Mouse (Mus musculus): ENCODE data around the gene Odc1. TPM values are rescaled to one million over a fixed set of nuclear protein-coding genes. Genes with fewer than 3 reads are reported as not detected.

The Odc1 gene
- polyA plus RNA-seq, 1 experiment: 247 TPM

GRCm38 (mm10) chr12:17551208-17551995, 6.8 kb downstream of the Odc1 start:
- TF ChIP-seq POLR2A (IDR thresholded peaks at IDR 0.05; ENCODE audit: borderline replicate concordance, extremely low read depth, insufficient read depth, insufficient read length, poor library complexity, severe bottlenecking) (no peak), CTCF (IDR thresholded peaks at IDR 0.05; ENCODE audit: borderline replicate concordance, extremely low read depth, insufficient read depth, insufficient read length) (no peak)
- DNase-seq (ENCODE audit: low read depth): no peak

DNA sequence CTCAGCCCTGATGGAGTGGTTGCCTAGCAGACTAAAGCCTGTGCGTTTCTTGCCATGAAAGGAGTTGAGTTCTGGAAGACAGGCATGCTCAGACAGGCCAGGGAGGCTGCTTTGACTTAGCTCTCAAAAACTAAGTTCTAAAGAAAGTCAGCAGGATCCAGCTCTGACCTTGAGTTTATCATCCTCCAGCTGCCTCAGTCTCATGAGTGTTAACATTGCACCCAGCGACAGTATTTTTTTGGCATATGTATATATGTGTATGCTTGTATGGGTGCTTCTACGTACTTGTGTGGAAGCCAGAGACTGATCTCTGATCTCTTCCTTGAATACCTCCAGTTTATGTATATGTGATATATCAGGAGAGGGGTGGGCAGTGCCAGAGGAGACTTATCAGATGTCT, 7.8 kb downstream of the Odc1 start:
- TF ChIP-seq POLR2A (IDR thresholded peaks at IDR 0.05; ENCODE audit: borderline replicate concordance, extremely low read depth, insufficient read depth, insufficient read length, poor library complexity, severe bottlenecking) (no peak), CTCF (IDR thresholded peaks at IDR 0.05; ENCODE audit: borderline replicate concordance, extremely low read depth, insufficient read depth, insufficient read length) (no peak)
- no peak for DNase-seq (ENCODE audit: low read depth)

- DNase-seq (ENCODE audit: low read depth): no peak
- no peak for TF ChIP-seq CTCF (IDR thresholded peaks at IDR 0.05; ENCODE audit: borderline replicate concordance, extremely low read depth, insufficient read depth, insufficient read length)
- TF ChIP-seq POLR2A (IDR thresholded peaks at IDR 0.05; ENCODE audit: borderline replicate concordance, extremely low read depth, insufficient read depth, insufficient read length, poor library complexity, severe bottlenecking): no peak
Observed at GRCm38 (mm10) chr12:17552949-17553348, 8.4 kb downstream of the Odc1 start.

GRCm38 (mm10) chr12:17553627-17554026, 9.0 kb downstream of the Odc1 start:
- TF ChIP-seq POLR2A (IDR thresholded peaks at IDR 0.05; ENCODE audit: borderline replicate concordance, extremely low read depth, insufficient read depth, insufficient read length, poor library complexity, severe bottlenecking): no peak
- no peak for TF ChIP-seq CTCF (IDR thresholded peaks at IDR 0.05; ENCODE audit: borderline replicate concordance, extremely low read depth, insufficient read depth, insufficient read length)
- DNase-seq (ENCODE audit: low read depth): no peak

DNA sequence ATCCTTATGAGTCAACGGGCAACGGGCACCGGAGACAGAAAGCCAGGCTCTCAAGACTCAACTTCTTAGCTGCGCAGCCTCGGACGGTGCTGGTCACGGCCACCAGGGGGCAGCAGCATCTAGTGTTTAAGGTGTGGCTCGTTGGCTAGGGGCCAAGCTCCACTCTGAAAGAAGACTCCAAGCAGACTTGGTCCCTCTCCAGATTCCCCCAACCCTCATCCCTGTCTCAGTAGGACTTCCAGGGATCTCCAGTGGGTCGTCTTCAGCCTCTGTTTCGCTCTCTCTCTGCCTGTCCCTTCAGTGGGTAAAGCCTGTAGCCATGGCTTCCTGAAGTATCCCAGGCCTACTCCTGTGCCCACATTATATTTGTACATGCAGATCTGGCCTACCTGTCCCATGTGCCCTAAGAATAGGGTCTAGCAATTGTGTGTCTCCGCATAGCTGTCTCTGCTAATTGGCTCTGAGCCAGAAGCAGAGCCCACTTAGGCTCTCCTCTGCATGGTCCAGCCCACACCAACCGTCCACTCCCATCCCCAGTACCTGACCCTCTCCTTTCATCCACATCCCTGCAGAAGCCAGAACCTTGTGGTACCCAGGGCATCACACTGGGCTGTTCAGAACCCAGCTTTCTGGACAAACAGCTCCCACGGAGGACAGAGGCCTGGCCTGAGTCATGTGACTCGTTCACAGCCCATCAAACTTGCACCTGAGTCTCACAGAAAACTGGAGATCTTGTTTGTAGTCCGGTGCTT, 9.8 kb downstream of the Odc1 start:
- TF ChIP-seq CTCF (IDR thresholded peaks at IDR 0.05; ENCODE audit: borderline replicate concordance, extremely low read depth, insufficient read depth, insufficient read length): peak; percentile 94
- TF ChIP-seq POLR2A (IDR thresholded peaks at IDR 0.05; ENCODE audit: borderline replicate concordance, extremely low read depth, insufficient read depth, insufficient read length, poor library complexity, severe bottlenecking): no peak
- DNase-seq (ENCODE audit: low read depth): peak; percentile 92

DNA sequence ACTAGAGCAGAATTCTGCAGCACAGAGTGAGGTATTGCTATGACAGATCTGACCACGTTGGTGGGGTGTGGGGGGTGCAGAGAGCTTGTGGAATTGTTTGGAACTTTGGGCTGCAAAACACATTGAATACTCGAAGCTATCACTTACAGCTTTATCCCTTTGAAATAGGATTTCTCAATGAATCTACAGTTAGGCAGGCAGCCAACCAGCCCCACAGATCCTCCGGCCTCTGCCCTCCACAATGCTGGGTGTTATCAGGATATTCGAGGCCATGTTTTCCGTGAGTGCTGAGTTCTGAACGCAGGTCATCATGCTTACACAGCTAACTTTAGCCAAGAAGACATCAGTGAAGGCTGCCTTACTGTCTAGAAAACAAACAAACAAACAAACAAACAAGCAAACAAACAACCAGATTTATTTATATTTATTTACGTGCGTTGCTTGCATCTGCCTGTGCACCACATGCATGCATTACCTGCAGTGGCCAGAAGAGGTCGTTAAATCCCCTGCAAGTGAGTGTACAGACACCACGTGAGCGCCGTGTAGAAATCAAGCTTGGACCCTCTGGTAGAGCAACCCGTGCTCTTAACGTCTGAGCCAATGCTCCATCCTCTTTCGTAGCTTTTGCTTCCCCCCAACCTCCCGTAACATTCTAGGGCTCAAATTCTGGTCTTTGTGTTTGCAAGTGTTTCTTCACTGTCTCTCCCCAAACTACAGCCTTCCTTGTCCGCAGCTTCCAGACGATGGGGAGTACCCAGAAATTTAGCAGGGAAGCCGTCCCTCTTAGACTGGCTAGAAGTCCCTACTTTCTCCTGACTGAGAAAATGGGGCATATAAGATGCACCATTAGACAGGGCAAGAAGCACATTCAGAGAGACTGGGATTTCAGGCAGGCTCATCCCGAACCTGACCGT, 12.1 kb downstream of the Odc1 start:
- peak; percentile 89 for TF ChIP-seq CTCF (IDR thresholded peaks at IDR 0.05; ENCODE audit: borderline replicate concordance, extremely low read depth, insufficient read depth, insufficient read length)
- no peak for TF ChIP-seq POLR2A (IDR thresholded peaks at IDR 0.05; ENCODE audit: borderline replicate concordance, extremely low read depth, insufficient read depth, insufficient read length, poor library complexity, severe bottlenecking)
- DNase-seq (ENCODE audit: low read depth): peak; percentile 96

GRCm38 (mm10) chr12:17557344-17557966, 12.9 kb downstream of the Odc1 start:
- TF ChIP-seq POLR2A (IDR thresholded peaks at IDR 0.05; ENCODE audit: borderline replicate concordance, extremely low read depth, insufficient read depth, insufficient read length, poor library complexity, severe bottlenecking): no peak
- TF ChIP-seq CTCF (IDR thresholded peaks at IDR 0.05; ENCODE audit: borderline replicate concordance, extremely low read depth, insufficient read depth, insufficient read length): no peak
- DNase-seq (ENCODE audit: low read depth): peak; percentile 94

- peak; percentile 88 for DNase-seq (ENCODE audit: low read depth)
- no peak for TF ChIP-seq CTCF (IDR thresholded peaks at IDR 0.05; ENCODE audit: borderline replicate concordance, extremely low read depth, insufficient read depth, insufficient read length)
- no peak for TF ChIP-seq POLR2A (IDR thresholded peaks at IDR 0.05; ENCODE audit: borderline replicate concordance, extremely low read depth, insufficient read depth, insufficient read length, poor library complexity, severe bottlenecking)
Observed at GRCm38 (mm10) chr12:17557967-17558345, 13.4 kb downstream of the Odc1 start.

DNA sequence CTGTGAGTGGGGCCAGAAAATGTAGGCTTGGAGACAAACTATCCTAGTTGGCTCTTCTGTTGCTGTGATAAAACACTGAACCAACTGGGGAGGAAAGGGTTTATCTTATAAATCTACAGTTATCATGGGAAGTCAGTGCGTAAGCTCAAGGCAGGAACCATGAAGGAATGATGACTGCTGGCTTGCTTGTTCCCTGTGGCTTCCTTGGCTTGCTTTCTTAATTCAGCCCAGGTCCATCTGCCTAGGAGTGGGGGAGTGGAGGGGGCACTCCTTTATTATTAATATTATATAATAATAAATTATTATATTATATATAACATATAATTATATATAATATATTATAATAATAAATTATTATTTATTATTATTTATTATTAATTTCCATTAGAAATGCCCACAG, 17.8 kb downstream of the Odc1 start:
- DNase-seq (ENCODE audit: low read depth): no peak
- no peak for TF ChIP-seq POLR2A (IDR thresholded peaks at IDR 0.05; ENCODE audit: borderline replicate concordance, extremely low read depth, insufficient read depth, insufficient read length, poor library complexity, severe bottlenecking)

DNA sequence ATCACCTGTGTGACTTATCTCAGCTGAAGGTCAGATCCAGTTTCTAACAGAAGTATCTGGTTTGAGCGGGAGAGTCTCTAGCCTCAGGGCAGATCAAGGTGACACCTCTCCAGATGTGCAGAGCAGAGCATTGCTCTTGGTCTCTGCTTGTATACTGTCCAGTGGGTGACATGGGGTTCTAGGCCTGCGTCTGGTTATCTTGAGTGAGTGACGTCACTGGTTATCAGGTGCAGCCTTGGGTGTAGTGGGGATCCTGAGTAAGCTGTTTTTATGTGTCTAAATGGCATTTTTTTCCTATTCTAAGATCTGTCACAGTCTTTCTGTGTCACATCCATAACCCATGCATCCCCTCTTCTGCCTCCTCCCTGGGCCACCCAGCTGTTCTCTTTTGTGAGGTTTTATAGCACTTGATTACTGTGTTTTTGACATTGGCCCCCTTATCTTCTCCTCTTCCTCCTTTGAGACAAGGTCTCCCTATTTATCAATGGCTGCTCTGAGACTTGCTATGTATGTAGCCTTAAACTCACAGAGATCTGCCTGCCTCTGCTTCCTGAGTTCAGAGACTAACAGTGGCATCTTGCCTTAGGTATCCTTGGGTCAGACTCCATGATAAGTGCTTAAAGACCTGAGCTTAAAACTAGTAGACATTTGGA, 20.9 kb downstream of the Odc1 start:
- TF ChIP-seq CTCF (IDR thresholded peaks at IDR 0.05; ENCODE audit: borderline replicate concordance, extremely low read depth, insufficient read depth, insufficient read length) (no peak), POLR2A (IDR thresholded peaks at IDR 0.05; ENCODE audit: borderline replicate concordance, extremely low read depth, insufficient read depth, insufficient read length, poor library complexity, severe bottlenecking) (no peak)
- DNase-seq (ENCODE audit: low read depth): no peak
